Mouse (Mus musculus): ENCODE results near the gene Prr15l.

The Prr15l gene

GRCm38 (mm10) chr11:96977606-96978400 is 49.9 kb downstream of the Prr15l start:
- DNase-seq (ENCODE audit: low read depth), result peak; percentile 100

DNA sequence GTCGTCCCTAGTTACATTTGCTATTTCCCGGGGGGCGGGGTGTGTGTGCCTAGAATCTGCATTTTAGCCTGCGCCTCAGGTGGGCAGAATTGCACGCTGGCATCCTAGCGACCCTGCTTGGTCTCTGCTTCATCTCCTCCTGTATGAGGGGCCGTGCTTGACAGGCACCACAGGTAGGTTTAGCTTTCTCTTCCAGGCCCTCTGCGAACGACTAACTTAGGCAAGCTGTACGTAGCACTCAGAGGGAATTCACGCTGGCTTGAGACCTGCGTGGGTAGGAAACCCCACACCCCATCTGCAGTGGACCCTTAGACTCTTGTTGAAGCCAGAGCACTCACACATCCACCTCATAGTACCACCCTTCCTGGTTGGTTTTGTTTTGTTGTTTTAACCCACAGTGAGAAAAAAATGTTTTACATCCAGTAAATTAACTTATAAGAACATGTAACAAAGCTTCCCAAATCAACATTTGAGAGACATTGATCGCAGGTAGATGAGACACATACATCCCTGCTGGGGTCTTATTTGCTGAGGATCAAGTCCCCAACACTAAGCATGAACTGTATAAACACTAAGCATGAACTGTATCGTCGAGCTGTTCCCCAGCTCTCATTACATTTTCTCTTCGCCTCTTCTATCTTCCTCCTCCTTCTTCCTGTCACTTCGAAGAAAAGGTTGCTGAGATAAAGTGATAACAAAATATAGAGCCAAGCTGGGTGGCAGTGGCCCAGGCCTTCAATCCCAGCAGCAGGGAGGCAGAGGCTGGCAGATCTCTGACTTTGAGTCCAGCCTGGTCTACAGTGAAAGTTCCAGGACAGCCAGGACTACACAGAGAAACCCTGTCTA is 50.7 kb downstream of the Prr15l start:
- no peak for DNase-seq (ENCODE audit: low read depth)

DNA sequence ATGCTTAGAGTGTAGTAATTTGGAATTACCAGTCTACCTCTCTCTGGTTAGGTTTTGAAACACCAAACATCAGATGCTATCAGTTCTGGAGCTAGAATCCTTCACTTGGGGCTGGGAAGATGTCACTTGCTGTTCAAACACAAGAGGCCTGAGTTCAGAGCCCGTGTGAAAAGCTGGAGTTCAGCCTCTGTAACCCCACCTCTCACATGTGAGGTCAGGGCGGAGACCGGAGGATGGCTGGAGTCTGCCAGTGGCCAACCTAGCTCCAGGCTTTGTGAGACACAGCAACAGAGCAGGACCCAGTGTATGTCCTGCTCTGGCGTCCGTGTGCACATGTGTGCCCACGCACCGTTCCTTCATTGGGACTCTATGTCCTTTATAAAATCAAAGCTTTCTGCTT is 51.4 kb downstream of the Prr15l start:
- no peak for DNase-seq (ENCODE audit: low read depth)

- DNase-seq (ENCODE audit: low read depth), result no peak
These were observed 52.1 kb downstream of the Prr15l start for GRCm38 (mm10) chr11:96980021-96980420.

GRCm38 (mm10) chr11:96981461-96981860 is 53.6 kb downstream of the Prr15l start:
- DNase-seq (ENCODE audit: low read depth), result no peak

DNA sequence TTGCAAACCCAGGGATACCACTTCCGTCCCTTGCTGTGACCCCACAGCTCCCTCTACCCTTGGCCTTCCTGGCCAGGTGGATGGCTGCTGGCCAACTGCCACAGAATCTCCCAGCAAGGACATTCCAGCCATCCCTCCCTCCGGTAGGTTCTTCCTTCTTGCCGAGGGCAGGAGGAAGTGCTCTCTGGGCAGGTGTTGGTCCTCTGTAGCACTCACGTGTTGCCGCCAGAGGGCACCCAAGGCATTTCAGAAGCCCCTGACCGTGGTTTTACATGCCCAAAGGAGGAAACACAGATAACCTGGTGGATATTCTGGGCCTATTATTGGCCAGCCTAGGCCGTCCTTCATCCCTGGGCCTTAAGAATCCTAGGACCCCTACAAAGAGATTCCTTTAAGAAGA is 54.5 kb downstream of the Prr15l start:
- peak; percentile 62 for DNase-seq (ENCODE audit: low read depth)

- no peak for DNase-seq (ENCODE audit: low read depth)
These were observed 55.0 kb downstream of the Prr15l start, which contains the start of gene Sp2 for GRCm38 (mm10) chr11:96982859-96983258. Gene Sp2 (minus strand): TSS chr11:96982959.

GRCm38 (mm10) chr11:96984903-96985302 is 57.0 kb downstream of the Prr15l start:
- no peak for DNase-seq (ENCODE audit: low read depth)

DNA sequence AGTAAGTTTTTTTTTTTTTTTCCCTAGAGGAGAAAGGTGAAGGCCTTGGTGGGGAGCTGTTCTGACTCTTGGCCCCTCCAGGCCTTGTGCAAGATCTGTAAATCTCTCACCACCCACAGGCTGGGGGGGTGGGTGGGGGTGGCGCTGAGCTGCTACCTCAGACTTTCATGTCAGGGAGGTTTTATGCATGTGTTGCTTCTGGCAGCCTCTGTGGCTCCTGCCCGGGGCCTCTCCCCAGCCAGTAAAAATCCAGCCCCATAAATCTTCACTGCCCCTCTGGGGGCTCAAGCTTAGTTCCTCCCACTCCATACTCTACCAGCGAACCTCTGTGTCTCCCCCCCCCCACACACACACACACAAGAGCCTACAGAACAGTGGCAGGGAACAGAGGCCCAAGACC is 58.6 kb downstream of the Prr15l start:
- no peak for DNase-seq (ENCODE audit: low read depth)
